Mouse (Mus musculus) C2C12 (cell line): ENCODE data around the gene Hecw2.

Experiments
- CEBPB ChIP-seq: IDR thresholded peaks from one replicate; pipeline ENCODE4 v1.6.1; 2011; ENCODE audit warnings: low read depth, mild to moderate bottlenecking, control low read depth, moderate library complexity
- CTCF ChIP-seq: IDR thresholded peaks from one replicate; pipeline ENCODE4 v1.5.1; 2011; ENCODE audit not compliant: control insufficient read depth, insufficient read depth, insufficient read length
- MAX ChIP-seq: IDR thresholded peaks from one replicate; pipeline ENCODE4 v1.6.1; 2011; ENCODE audit warnings: mild to moderate bottlenecking, control low read depth
- MYOD1 ChIP-seq: IDR thresholded peaks from one replicate; pipeline ENCODE4 v1.6.1; 2011; ENCODE audit warnings: low read depth; ENCODE audit not compliant: control insufficient read depth, insufficient read length
- MYOG ChIP-seq: IDR thresholded peaks from one replicate; pipeline ENCODE4 v1.6.1; 2011; ENCODE audit not compliant: control insufficient read depth, insufficient read length; ENCODE audit errors: extremely low read depth
- USF1 ChIP-seq: IDR thresholded peaks from one replicate; pipeline ENCODE4 v1.6.1; 2011; ENCODE audit warnings: low read depth, mild to moderate bottlenecking, control low read depth, moderate library complexity

- no peak for TF ChIP-seq MAX
- no peak for TF ChIP-seq CTCF
- peak; percentile 51 for TF ChIP-seq USF1
- no peak for TF ChIP-seq MYOG
- no peak for TF ChIP-seq CEBPB
- TF ChIP-seq MYOD1 = no peak
Measured at GRCm38 (mm10) chr1:53784721-53785418, 410.1 kb downstream of the Hecw2 start, which contains the start of gene Stk17b.
